Mouse (Mus musculus) cerebellum, postnatal 10 days (tissue): ENCODE data around the gene Tdrd3.

Source experiments
- DNase-seq, 2 experiments: peaks; one replicate each; pipeline ENCODE4 v3.0.0; 2021; ENCODE audit warnings: mixed read lengths in 2 of 2

Gene Tdrd3

DNA sequence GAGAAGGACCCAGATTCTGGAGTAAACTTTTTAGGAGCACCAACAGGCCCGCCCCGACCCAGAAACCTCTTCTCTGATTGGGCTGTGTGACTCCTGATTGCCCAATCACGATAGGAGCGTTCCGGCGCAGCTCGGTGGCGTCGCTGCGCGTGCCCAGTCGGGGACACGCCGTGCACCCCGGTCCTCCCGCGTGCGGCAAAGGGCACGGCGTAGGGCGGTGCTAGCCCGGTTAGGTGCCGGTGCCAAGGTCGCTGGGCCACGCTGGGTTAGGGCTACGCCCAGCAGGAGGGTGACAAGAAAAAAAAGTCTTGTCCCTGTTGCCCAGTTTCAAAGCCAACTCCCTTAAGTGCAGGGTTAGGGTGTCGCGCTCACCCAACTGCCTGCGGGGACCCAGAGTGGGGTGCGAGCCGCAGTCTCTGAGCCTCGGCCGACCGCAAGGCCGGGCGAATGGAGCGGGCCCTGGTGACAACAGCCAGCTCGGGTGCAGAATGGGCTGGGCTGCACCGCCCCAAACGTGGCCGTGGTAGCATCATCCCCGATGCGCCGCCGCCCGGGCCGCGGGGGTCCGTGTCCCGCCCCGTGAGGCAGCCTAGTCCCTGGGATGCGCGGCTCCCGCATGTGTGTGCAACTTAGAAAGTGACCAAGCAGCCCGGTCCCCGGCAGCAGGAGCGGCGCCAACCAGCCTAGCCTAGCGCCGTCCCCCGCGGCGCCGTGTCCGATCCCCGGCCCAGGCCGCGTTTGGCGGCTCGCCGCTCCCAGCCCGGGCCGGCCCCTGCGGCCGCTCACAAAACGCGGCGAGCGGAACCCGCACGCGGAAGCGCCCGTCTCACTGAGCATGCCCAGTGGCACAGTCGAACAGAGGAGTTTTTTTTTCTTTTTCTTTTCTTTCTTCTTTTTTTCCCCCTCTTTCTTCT, at the start of gene Tdrd3:
Gene Tdrd3, plus strand, starts transcription at position 832 of the 914 bp plus-strand sequence.
- DNase-seq, result peak; percentile 95 to 96

- no peak for DNase-seq
Measured at GRCm38 (mm10) chr14:87367169-87367568, 49.3 kb upstream of the Tdrd3 start.

GRCm38 (mm10) chr14:87383041-87383440, 33.4 kb upstream of the Tdrd3 start:
- DNase-seq, result no peak

DNA sequence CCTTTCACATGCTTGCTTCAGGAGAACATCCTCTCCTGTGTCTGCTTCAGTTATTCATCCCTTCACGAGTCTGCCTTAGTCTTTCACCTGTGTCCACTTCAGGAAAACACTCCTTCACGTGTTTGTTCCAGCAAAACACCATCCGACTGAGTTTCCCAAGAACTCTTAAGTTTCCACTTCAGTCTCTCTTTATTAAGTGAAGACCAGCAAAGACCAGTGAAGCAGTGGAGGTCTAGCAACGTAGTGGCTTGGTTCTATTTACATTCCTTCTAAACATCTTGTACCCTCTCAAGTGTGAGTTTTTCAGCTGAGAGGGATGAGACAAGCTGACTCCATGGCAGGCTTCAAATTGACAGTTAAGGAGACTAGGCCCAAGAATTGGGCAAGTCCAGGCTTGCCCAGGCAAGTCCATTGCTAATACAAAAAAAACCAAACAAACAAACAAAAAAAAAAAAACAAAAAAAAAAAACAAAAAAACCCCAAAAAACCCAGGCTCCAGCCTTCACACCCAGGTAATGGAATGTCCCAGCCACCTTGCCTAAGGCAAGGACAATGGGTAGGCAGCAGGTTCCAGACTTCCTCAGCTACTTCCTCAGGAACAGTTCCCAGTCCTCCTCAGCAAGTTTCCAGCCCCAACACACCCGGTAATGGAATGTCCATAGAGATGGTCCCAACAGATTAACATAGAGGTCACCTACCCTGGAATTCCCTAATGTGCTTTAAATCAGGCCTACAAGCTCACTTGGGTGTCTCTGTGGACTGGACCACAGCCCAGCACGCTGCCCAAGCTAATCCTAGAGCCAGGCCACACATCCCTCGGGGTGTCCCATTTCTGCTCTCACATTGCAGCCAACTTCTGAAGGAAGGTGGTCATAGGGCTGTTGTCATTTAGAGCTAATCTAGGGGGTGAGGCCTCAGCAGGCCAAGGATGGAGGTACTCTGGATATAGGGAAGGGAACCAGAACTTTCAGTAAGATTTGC, 31.9 kb upstream of the Tdrd3 start:
- DNase-seq, result no peak

GRCm38 (mm10) chr14:87393096-87393495, 23.3 kb upstream of the Tdrd3 start:
- DNase-seq, result no peak

GRCm38 (mm10) chr14:87396643-87397042, 19.8 kb upstream of the Tdrd3 start:
- no peak for DNase-seq

DNA sequence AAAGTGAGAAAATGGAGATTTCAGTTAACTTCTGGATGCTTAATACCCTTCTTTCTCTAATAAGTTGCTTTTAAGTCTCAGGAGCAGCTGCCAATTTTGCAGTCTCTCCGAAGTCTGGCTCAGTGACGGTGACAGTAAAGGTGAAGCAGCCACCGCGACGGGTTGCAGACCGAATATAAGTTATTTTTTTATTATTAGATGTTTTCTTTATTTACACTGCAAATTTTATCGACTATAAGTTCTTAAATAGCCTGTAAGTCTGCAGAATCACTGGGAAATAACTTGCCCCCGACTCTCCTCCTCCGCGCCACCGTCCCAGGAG, 992 bp upstream of the Tdrd3 start:
- no peak for DNase-seq

DNA sequence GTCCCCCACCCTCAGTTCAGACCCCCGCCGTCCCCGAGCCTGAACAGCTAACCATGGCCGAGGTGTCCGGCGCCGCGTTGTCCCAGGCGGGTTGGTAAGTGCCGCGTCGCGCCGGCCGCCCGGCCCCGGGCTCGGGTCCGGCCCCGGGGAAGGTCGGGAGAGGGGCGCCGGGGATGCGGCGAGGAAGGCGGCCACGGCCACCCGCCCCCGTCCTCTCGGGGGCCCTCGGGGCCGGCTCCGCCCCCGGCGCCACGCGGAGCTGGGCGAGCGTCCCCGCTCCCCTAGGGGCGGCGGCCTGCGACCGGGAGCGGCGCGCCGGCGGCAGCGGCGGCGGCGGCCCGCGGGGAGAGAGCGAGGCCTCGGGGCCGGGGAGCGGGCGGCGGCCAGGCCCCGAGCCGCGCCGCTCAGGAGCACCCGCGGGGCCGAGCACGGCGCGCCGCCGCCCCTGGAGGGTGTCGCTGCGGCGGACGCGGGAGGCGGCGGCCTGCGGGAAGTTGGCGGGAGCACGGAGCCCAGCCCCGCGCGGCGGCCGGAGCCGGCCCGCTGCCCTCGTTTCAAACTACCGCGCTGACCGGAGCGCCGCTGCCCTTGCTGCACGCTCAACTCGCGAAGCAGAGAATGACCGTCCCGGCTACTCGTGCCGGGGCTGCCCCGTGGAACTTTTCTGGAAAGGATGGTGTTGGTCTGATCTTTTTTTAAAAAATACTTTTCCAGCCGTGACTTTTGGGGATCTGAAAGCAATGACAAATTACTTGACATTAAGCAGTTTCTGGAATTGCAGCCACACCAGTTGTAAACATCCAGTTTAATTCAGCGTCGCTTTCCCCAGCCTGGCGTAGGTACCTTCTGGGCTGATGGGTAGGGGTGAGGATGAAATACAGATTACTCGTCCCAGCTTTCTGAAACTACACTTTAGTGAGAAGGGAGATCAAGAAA, 584 bp downstream of the Tdrd3 start:
- DNase-seq, result peak; percentile 65 to 66

GRCm38 (mm10) chr14:87417691-87418070, 1.2 kb downstream of the Tdrd3 start:
- DNase-seq, result peak in 1 of 2 experiments; percentile 19

DNA sequence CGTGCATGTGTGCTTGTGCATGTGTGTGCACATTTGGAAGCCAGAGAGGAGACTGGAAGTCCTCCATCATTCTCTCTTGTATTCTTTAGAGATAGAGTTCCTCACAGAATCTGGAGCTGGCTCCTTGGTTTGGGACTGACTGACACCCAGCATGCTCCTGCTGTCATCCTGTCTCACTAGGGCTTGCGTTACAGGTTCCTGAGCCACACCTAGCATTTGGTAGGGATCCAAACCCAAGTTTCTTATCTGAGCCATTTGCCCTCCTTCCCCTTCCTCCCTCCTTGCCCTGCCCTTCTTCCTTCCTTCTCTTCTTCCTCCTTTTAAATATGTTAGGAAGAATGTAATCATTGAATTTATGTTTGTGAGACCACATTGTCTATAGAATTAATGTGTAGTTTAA, 3.3 kb downstream of the Tdrd3 start:
- DNase-seq, result no peak

DNA sequence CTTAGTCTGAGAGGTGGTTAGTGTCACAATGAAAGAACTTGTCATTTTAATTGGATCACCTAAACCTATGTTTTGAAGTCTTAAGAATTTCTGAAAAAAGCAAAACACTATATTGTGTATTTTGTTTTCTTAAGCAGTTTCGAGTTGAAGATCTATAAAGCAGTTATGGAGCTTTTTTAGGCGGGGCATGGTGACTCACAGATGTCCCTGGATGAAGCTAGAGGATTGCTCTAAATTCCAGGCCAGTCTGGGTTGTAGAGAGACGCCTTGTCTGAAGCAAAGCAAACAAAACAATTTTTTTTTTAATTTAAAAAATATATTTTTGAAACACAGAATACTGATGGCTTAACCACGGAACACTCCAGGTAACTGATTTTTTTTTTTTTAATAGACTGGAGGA, 4.1 kb downstream of the Tdrd3 start:
- no peak for DNase-seq

- no peak for DNase-seq
Measured at GRCm38 (mm10) chr14:87422432-87422831, 6.0 kb downstream of the Tdrd3 start.

- peak; percentile 40 to 65 for DNase-seq
Measured at GRCm38 (mm10) chr14:87426297-87426922, 10.0 kb downstream of the Tdrd3 start.

- no peak for DNase-seq
Measured at GRCm38 (mm10) chr14:87427032-87427431, 10.6 kb downstream of the Tdrd3 start.

DNA sequence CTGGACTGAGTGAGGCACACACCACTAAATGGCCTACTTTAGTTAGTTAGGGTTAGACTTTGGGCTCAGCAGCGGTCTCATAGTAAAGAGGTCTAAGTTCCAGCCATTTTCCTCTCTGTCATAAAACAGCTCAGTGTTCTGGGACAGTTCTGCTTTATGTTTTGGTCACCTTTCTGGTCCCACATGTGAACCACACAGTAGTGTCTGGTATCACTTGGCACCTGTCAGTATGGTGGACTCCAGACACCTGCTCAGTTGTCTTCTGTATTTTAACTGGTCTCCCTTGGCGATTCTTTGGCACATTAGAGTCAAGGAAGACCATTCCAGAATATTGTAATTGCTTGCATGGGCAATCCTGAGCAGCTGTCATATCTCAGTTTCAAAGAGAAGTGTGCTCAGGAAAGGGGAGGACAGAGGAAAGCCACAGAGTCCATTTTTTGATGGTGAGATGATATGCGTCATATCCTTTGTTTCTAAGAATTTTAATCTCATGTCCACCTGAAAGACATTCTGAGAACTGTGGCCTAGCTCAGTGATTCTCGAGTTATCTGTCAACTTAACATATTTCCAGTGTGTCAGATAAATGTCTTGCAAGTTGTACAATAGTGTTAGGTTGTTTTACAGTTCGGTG, 11.3 kb downstream of the Tdrd3 start:
- DNase-seq, result peak; percentile 20 to 26

- DNase-seq, result no peak
Measured at GRCm38 (mm10) chr14:87433390-87433915, 17.0 kb downstream of the Tdrd3 start.

DNA sequence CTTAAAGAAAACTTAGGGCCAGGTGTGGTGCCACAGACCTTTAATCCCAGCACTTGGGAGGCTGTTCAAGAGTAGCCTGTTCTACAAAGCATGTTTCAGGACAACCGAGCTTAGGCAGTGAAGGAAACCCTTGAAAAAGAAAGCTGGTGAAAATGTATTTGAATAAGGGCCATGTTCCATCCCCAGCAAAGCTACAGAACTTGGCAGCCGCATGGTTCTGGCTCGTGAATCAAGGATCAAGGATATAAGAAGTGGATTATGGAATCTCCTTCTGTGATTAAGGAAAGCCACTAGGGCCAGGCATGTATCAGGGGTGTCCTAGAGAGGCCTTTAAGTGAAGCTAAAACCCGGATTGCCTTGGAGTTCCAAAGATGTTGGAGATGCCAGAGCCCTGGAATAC, 18.9 kb downstream of the Tdrd3 start:
- no peak for DNase-seq

- no peak for DNase-seq
Measured at GRCm38 (mm10) chr14:87439721-87440120, 23.3 kb downstream of the Tdrd3 start.

DNA sequence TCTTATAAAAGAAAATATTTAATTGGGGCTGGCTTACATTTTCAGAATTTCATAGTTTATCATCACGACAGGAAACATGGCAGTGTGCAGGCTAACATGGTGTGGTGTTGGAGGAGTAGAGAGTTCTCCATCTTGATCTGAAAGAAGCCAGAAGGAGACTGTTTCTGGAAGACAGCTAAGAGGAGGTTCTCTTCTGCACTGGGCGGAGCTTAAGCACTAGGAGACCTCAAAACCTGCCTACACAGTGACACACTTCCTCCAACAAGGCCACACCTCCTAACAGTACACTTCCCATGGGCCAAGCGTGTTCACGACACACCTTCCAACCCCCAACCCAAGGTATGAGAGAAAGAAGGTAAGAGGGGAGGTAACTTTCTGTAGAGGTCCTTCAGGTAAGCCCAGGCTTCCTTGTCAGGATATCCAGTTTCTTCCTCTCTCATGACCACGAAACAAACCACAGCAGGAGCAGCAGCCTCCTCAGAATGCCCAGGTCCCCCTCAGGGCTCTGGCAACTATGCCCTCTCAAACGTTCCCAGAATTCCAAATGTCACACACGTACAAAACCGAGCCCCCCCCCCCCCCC, 30.0 kb downstream of the Tdrd3 start:
- DNase-seq, result no peak

DNA sequence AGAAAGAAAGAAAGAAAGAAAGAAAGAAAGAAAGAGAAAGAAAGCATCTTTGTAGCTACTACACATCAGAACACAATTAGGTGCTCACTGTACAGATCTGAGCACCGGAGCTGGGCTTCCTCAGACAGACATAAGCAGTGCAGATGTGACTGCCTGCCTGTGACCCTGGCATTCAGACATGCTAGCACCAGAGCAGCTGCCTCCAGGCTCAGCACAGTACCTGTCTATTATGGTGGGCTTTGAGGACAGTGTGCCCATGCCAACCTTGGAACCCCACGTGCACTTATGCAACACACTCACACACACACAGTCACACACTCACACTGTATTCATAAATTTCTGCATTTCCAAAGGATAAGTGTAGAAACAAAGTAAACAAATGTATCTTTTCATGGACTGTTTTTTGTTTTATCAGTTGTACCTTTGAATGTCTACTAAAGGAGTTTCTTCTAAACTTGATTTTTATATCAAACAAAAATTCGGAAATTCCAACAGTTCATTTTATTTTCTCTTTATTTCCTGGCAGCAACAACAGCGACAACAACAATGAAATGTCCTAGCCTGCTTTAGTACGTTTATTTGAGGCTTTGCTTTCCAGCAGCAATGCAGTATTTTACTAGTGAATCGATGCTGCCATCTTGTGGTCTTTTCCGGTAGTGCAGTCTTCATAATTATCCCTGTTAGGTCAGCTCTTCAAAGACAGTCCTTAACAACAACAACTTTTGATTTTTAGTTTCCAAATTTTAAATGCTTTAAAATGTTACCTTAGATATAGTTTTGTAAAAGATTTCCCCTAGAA, 35.4 kb downstream of the Tdrd3 start:
- peak; percentile 84 to 89 for DNase-seq
